Mouse (Mus musculus): ENCODE measurements around the gene Acat3.
"Not testable (repeated sequence)": the region's sequence is repeated elsewhere in the genome, so short reads cannot be mapped to it uniquely, and the experiment has no call there.

DNA sequence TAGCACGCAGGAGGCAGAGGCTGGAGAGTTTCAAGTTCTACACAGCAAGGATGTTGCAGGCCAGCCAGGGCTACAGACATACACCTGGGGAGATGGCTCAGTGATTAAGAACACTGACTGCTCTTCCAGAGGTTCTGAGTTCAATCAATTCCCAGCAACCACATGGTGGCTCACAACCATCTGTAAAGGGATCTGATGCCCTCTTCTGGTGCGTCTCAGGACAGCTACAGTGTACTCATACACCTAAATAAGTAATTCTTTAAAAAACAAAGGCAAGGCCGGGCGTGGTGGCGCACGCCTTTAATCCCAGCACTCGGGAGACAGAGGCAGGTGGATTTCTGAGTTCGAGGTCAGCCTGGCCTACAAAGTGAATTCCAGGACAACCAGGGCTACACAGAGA is 47.7 kb upstream of the Acat3 start:
- peak; percentile 33 for TF ChIP-seq CTCF (IDR thresholded peaks at IDR 0.05; ENCODE audit: low read depth)
- not testable (repeated sequence) for TF ChIP-seq EP300 (IDR thresholded peaks at IDR 0.05; ENCODE audit: low read depth)

Measured in liver, postnatal 0 days (tissue).